Mouse (Mus musculus) kidney, embryonic 14.5 days (tissue): ENCODE results near the gene Inpp5e. TPM values are rescaled to one million over a fixed set of nuclear protein-coding genes. Genes with fewer than 3 reads are reported as not detected.

ENCODE experiments used
- ATAC-seq: fragments of 200-750 bp; cut with Nextera tagmentation; 2 replicates; pipeline ENCODE4 v1.8.0; 2017; ENCODE audit warnings: moderate number of reproducible peaks, mild to moderate bottlenecking, moderate TSS enrichment, moderate library complexity; ENCODE audit not compliant: low FRiP score, low TSS enrichment
- H3K27ac ChIP-seq: fragments of 300-500 bp; sonication (generic); 2 replicates; pipeline ENCODE4 v1.5.1; 2014; ENCODE audit warnings: low read depth, mild to moderate bottlenecking, low read length, moderate library complexity, mixed read lengths
- H3K27me3 ChIP-seq: fragments of 300-500 bp; sonication (generic); 2 replicates; pipeline ENCODE4 v1.6.1; 2014; ENCODE audit warnings: mild to moderate bottlenecking, low read length; ENCODE audit not compliant: control insufficient read depth, insufficient read depth
- H3K36me3 ChIP-seq: fragments of 300-500 bp; sonication (generic); 2 replicates; pipeline ENCODE4 v1.6.1; 2014; ENCODE audit warnings: low read length, mixed read lengths; ENCODE audit not compliant: control insufficient read depth, insufficient read depth
- H3K4me1 ChIP-seq: fragments of 300-500 bp; sonication (generic); 2 replicates; pipeline ENCODE4 v1.6.1; 2014; ENCODE audit warnings: low read length, mixed read lengths; ENCODE audit not compliant: control insufficient read depth, insufficient read depth
- H3K4me2 ChIP-seq: fragments of 300-500 bp; sonication (generic); replicated peaks from 2 replicates; pipeline ENCODE4 v1.6.1; 2014; ENCODE audit warnings: low read depth, mild to moderate bottlenecking, low read length
- H3K4me3 ChIP-seq: fragments of 300-500 bp; sonication (generic); 2 replicates; pipeline ENCODE4 v1.5.1; 2014; ENCODE audit warnings: mild to moderate bottlenecking, low read length
- H3K9ac ChIP-seq: fragments of 300-500 bp; sonication (generic); 2 replicates; pipeline ENCODE4 v1.6.1; 2014; ENCODE audit warnings: low read depth, mild to moderate bottlenecking, low read length, moderate library complexity
- H3K9me3 ChIP-seq: fragments of 300-500 bp; sonication (generic); 2 replicates; pipeline ENCODE4 v1.6.1; 2016; ENCODE audit warnings: low read length; ENCODE audit not compliant: control insufficient read depth
- WGBS: fragments of 180-500 bp; shearing (Covaris S2); extraction: QIAGEN DNeasy Blood & Tissue Kit; methylation state at CpG from one replicate; pipeline ENCODE4 v1.1.7; 2014; 5-methylcytosine and 5-hydroxymethylcytosine counted together
- polyA plus RNA-seq: library from polyadenylated mRNA; unstranded; fragments of >200 nt; fragmentation: Nextera tagmentation; extraction: Ambion mirVana; gene quantifications from 2 replicates; pipeline ENCODE4 v1.2.1, GENCODE M21; 2014

The Inpp5e gene
- polyA plus RNA-seq, 1 experiment from 2014 or later, result 24.7 TPM

DNA sequence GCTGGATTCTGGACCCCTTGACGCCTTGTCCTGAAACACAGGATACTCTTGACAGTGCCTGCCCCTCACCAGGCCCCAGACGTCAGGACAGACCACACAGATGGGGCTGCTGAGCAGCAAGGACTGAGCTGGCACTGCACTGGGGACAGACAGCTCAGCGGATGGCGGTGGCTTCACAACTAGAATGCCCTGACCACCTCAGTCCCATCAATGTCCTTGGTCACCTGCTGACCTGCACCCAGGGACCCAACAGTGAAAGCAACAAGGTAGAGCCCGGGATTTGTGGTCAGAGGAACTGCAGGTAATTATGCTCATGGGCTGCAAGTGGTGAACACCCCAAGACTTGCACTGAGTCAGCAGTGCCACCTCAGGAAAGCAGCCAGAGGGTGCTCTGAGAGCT, 46.0 kb downstream of the Inpp5e start:
- ATAC-seq, result no peak
- WGBS, result 82% methylated on average over 5 of the region's 5 CpGs
- Histone ChIP-seq H3K36me3 (peaks cover 46% of the 10 kb centered on the region), H3K4me1 (no peaks in the 10 kb centered on the region; the same call in 1 of the 2 replicates), H3K9me3 (no peaks in the 10 kb centered on the region), H3K27ac (no peak overlapping the region), H3K4me2 (no peak overlapping the region), H3K9ac (no peak overlapping the region), H3K4me3 (no peak overlapping the region), H3K27me3 (no peaks in the 10 kb centered on the region)

DNA sequence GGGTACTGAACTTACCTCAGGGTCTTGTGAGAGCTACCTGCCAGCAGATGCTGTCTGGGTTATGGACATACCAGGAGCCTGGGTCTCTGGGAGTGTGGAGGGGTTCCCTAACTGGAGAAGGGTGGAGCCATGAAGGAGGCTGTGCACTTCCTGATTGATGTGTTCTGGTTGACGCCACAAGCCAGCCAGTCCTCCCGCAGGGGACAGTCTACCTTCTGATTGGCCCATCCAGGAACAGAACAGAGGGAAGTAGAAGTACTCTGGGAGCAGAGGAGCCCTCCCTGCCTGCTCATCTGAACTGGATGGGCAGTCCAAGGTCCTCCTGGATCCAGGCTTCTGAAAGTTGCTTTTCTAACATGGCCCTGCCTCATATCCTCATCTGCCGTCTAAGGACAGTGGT, 48.2 kb downstream of the Inpp5e start, which contains the start of gene Card9:
Gene Card9, minus strand, starts transcription at position 147 of the 400 bp plus-strand sequence.
- 34% methylated on average over 3 of the region's 3 CpGs for WGBS
- no peaks in the 10 kb centered on the region for H3K27me3 ChIP-seq
- ATAC-seq, result no peak

DNA sequence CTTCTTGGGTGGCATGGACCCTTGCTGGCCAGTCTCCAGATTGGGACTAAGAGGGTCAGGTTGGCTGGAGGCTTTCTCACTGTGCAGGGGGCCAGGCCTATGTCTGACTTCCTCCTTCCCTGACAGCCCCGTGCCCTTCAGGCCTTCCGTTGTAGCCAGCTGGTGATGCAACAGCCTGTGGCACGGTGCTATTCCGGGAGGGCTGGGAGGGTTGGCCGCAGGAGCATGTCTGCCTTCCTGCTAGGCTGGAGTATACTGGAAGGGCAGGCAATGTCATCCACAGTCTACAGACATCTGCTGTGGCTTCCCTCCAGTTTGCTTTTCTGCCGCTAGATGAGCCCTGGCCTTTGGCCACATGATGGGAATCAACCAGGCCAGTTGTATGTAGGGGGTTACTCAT, 49.0 kb downstream of the Inpp5e start:
- Histone ChIP-seq H3K4me1 (peaks cover 6% of the 10 kb centered on the region; the same call in 1 of the 2 replicates), H3K9ac (no peak overlapping the region), H3K4me2 (no peak overlapping the region), H3K9me3 (no peaks in the 10 kb centered on the region), H3K36me3 (peaks cover 16% of the 10 kb centered on the region), H3K4me3 (no peak overlapping the region), H3K27ac (no peak overlapping the region), H3K27me3 (no peaks in the 10 kb centered on the region)
- 81% methylated on average over 6 of the region's 6 CpGs for WGBS
- ATAC-seq, result no peak

More for the DNA sequence above, 48.2 kb downstream of the Inpp5e start, which contains the start of gene Card9:
- H3K27ac ChIP-seq, result no peak within 1 kb of the TSS
- peaks cover 24% of the 10 kb centered on the region for H3K36me3 ChIP-seq
- H3K4me1 ChIP-seq, result peaks cover 6% of the 10 kb centered on the region; the same call in 1 of the 2 replicates
- no peak within 1 kb of the TSS for H3K4me3 ChIP-seq
- H3K9ac ChIP-seq, result no peak within 1 kb of the TSS
- H3K9me3 ChIP-seq, result no peaks in the 10 kb centered on the region
- no peak within 1 kb of the TSS for H3K4me2 ChIP-seq

DNA sequence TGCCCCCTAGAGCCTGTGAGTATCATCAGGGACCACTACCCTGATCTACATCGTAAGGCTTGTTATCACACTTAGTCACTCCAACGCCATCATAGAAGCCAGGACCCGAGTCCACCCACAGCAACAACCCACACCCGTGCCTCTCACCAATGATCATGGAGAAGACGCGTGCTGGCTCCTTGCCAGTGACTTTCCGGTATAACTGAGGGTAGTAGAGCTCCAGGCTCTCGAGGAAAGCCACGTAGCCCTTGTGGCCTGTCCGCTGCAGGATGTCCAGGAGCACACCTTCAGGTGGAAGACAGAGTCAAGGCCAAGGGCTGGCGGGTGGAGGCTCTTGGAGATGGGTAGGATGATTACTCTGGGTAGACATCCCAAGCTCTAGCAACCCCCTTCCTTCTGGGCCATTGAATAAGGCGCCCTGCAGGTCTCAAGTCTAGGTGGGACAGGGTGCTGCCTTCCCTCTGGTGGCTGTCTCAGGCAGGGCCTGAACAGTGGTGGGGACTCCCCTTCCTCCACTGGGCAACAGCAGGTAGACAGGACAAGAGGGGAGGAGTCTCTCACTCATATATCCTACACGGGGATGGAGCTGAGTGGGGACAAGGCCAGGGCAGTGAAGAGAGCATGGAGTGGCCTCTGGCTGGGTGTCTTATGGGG, 50.2 kb downstream of the Inpp5e start:
- no peaks in the 10 kb centered on the region for H3K9me3 ChIP-seq
- no peaks in the 10 kb centered on the region for H3K27me3 ChIP-seq
- H3K9ac ChIP-seq, result no peak overlapping the region
- 90% methylated on average over 13 of the region's 13 CpGs for WGBS
- no peak for ATAC-seq
- no peak overlapping the region for H3K4me2 ChIP-seq
- H3K4me1 ChIP-seq, result peaks cover 6% of the 10 kb centered on the region; the same call in 1 of the 2 replicates
- H3K4me3 ChIP-seq, result no peak overlapping the region
- no peak overlapping the region for H3K27ac ChIP-seq
- H3K36me3 ChIP-seq, result 0 out of 2 replicates have a peak, but pooled peaks cover 4% of the 10 kb centered on the region

DNA sequence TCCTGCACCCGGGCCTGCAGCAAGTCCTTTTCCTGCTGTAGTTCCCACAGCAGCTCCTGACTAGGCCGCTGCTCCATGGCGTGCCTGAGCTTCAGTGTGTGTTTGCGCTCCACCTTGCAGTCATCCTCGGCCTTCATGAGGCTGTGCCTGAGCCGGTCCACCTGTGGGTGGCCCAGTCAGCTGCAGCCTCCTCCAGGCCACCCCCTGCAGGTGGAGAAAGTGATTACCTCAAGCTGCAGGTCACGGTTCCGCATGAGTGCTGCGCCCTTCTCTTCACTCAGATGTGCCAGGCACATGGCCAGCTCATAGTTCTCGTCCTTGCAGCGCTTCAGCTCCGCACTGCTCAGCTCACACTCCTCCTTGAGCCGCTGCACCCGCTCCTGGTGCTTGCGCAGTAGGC, 51.5 kb downstream of the Inpp5e start:
- ATAC-seq, result peak; percentile 30
- Histone ChIP-seq H3K27me3 (no peaks in the 10 kb centered on the region), H3K4me2 (no peak overlapping the region), H3K4me1 (peaks cover 10% of the 10 kb centered on the region), H3K4me3 (no peak overlapping the region), H3K36me3 (no peaks in the 10 kb centered on the region), H3K9ac (peak overlapping the region; percentile 28; the same call in 1 of the 2 replicates), H3K9me3 (no peaks in the 10 kb centered on the region), H3K27ac (no peak overlapping the region)
- WGBS, result 41% methylated on average over 15 of the region's 15 CpGs

DNA sequence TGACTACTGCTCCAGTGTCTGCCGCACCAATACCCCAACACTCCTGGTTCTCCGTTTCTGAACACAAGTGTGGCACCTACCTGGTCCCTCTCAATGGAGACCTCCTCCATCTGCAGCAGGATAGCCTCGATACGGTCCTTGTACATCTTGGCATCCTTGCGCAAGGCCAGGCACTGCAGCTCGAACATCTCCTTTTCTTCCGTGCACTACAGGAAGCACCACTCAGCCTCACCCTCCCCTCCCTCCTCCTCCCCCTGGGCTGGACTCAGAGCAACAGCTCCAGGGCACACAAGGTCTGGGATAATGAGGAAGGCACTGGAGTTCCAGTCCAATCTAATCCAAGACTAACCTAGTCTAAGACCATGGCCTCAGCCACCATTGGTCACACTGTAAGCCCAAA, 52.3 kb downstream of the Inpp5e start:
- no peak overlapping the region for H3K27ac ChIP-seq
- H3K9me3 ChIP-seq, result no peaks in the 10 kb centered on the region
- no peaks in the 10 kb centered on the region for H3K36me3 ChIP-seq
- WGBS, result 76% methylated on average over 7 of the region's 7 CpGs
- H3K27me3 ChIP-seq, result no peaks in the 10 kb centered on the region
- no peak overlapping the region for H3K4me3 ChIP-seq
- ATAC-seq, result no peak
- no peak overlapping the region for H3K4me2 ChIP-seq
- peaks cover 11% of the 10 kb centered on the region for H3K4me1 ChIP-seq
- H3K9ac ChIP-seq, result no peak overlapping the region

DNA sequence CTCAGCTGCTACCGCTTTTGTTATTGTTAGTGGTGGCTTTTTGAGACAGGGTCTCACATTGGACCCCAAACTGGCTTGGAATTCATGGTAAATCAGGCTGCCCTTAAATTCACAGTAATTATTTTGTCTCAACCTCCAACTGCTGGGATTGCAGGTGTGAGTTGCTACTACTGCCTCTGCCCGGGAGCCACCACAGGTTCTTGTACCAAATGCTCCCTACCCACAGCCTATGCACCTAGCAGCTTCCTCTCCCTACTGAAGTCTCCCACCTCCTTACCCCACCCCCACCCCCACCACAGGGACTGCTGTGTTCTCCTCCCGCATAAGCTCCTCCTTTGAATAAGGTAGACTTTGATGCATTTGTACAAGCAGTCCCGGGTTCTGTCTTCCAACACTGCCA, 52.8 kb downstream of the Inpp5e start:
- H3K4me1 ChIP-seq, result peaks cover 12% of the 10 kb centered on the region
- H3K9me3 ChIP-seq, result no peaks in the 10 kb centered on the region
- no peaks in the 10 kb centered on the region for H3K27me3 ChIP-seq
- H3K27ac ChIP-seq, result no peak overlapping the region
- no peak overlapping the region for H3K4me3 ChIP-seq
- no peak for ATAC-seq
- WGBS, result 83% methylated on average over 4 of the region's 4 CpGs
- H3K36me3 ChIP-seq, result no peaks in the 10 kb centered on the region
- H3K9ac ChIP-seq, result no peak overlapping the region
- H3K4me2 ChIP-seq, result no peak overlapping the region

DNA sequence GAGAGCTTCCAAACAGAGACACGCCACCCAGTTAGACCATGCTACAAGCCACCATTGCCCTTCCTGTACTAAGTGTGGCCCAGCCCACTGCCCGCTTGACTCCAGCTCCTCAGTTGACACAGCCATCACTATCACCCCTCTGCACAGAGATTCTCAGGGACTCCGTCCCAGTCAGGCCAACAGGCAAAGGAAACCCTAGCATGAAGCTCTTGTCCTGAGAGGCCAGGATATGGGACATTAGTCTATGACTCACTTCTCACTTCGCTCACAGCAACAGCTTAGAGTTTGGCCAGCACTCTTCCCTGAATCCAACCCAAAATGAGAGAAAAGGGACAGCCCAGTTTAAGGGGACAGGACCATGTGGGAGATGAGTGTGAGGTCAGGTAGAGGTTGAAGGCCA, 54.6 kb downstream of the Inpp5e start:
- no peak overlapping the region for H3K9ac ChIP-seq
- peaks cover 9% of the 10 kb centered on the region for H3K36me3 ChIP-seq
- H3K27me3 ChIP-seq, result no peaks in the 10 kb centered on the region
- no peak overlapping the region for H3K4me2 ChIP-seq
- no peak overlapping the region for H3K27ac ChIP-seq
- peaks cover 18% of the 10 kb centered on the region for H3K4me1 ChIP-seq
- no peak for ATAC-seq
- no peaks in the 10 kb centered on the region for H3K9me3 ChIP-seq
- no peak overlapping the region for H3K4me3 ChIP-seq
- 86% methylated on average over 4 of the region's 4 CpGs for WGBS

DNA sequence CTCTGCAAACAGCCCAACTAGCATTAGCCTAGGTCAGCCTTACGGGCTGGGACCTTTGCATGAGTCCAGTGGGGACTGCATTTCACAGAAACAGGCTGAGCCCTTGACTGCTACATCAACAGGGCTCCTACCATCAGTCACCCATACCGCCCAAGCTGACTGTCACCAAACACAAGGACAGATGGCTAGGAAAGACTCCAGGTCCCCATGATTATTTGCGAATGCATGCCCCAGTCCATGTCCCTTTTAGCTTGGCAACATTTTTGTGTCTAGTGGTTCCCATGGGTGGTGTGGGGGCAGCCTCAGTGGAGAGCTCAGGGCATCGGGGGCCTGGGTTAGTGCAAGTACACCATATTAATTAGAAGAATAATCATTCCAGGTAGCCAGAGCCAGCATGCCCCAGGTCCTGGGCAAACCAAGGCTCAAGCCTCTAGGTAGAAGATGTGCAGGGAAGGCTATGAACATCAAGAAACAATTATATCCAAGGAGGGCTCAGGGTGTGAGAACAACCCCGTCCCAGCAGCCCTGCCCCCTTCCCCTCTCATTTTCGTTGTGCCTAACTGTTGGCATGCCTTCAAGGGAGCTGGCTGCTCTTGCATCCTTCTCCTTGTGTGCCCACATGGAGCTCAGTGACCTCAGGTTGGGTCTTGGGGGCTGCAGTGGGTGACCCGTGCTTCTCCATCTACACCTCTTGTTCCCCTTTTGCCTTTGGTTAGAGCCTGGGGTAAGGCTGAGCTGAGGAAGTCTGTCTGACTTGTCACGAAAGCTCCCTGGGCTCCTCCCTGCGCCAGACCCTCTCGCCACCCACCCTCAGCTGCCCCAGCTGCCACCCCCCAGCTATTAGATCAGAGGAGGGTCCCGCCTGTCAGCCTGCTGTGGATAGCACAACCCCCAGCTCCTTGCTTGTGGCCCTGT, 55.7 kb downstream of the Inpp5e start:
- H3K27me3 ChIP-seq, result no peaks in the 10 kb centered on the region
- H3K9ac ChIP-seq, result 0 out of 2 replicates have a peak overlapping the region, but pooled peaks have one; percentile 85
- peaks cover 19% of the 10 kb centered on the region for H3K36me3 ChIP-seq
- no peak overlapping the region for H3K4me3 ChIP-seq
- no peaks in the 10 kb centered on the region for H3K9me3 ChIP-seq
- H3K27ac ChIP-seq, result no peak overlapping the region
- H3K4me2 ChIP-seq, result peak overlapping the region; percentile 96
- no peak for ATAC-seq
- H3K4me1 ChIP-seq, result peaks cover 18% of the 10 kb centered on the region
- 92% methylated on average over 11 of the region's 11 CpGs for WGBS
